Mouse (Mus musculus): ENCODE measurements around the gene Baiap2l2.

Baiap2l2 gene

DNA sequence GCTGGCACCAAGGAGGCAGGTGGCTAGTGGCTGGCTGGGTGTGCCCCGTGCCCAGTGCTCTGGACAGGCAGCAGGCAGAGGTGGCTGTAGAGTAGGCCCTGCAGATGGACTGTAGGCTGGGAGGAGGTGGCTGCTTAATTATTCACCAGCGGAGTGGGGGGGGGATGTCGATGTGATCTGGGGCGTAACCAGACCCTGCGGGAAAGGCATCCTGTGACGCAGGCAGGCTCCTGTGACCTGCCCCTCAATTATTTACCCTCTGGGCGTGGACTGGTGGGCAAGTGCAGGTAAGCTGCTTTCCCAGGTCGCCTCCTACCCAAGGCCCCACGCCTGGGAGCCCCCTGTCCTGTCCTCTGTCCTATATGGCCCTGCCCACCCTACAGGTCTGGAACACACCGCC lies at the start of gene Baiap2l2:
Gene Baiap2l2 (minus strand): TSS at position 139 of the 400 bp plus-strand sequence.
- no peak for DNase-seq (ENCODE audit: low spot score)

DNA sequence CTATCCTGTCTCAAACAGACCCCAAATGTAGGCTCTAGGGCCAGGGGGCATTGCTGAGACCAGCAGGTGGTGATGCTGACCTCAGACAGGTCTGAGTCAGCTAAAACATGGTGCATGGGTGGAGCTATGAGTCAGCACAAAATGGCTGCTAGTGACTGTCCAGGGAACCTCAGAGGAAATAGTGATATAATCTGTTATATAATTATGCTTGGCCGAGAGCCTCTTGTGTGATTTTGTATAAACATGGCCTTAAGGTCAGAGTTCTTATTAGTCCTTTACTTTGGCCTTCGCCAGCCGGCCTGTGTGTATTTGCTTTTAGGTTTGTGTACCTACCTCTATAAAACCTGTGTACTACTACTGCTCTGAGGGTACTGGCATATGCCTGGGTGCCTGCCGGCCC lies 48.1 kb upstream of the Baiap2l2 start:
- no peak for DNase-seq (ENCODE audit: low spot score)

DNA sequence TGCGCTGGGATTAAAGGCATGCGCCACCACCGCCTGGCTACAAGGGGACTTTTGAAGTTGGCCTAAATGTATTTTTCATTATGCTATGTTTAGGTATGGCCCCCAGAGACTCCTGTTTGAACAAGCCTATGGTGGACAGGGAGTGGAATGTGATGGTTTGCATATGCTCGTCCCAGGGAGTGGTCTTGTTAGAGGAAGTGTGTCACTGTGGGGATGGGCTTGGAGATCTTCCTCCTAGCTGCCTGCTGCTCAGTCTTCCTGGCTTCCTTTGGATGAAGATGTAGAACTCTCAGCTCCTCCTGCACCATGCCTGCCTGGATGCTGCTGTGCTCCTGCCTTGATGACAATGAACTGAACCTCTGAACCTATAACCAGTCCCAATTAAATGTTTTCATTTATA lies 45.2 kb upstream of the Baiap2l2 start:
- peak; percentile 34 for DNase-seq (ENCODE audit: low spot score)

DNA sequence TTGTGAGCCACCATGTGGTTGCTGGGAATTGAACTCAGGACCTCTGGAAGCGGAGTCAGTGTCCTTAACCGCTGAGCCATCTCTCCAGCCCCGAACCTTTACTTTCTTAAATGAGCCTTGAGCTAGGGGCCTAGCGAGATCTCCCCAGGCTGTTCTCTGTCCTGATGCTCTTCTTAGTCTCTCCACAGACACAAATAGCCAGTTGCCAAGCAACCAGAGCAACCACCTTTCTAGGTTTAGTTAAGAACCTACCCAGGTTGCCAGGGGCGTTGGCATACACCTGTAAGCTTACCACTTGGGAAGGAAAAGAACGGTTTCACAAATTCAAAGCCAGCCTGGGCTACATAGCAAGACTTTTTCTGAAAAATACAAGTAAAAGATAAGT lies 44.6 kb upstream of the Baiap2l2 start:
- DNase-seq (ENCODE audit: low spot score): no peak

DNA sequence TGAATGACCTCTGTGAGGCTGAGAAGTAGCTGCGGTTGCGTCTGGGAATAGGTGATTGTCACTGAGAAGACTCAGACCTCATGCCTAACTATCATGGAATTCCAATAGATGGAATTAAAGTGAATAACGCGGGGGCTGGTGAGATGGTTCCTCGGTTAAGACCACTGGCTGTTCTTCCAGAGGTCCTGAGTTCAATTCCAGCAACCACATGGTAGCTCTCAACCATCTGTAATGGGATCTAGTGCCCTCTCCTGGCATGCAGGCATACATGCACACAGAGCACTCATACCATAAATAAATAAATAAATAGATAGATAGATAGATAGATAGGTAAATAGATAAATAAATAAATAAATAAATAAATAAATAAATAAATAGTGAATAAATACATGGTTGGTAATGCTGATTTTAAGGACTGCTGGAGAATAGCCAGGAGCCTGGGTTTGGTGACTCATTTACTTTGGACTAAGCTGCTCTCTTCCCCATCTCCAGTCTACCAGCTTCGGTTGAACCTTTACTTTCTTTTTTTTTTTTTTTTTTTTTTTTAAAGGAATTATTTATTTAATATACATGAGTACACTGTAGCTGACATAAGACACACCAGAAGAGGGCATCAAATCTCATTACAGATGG lies 44.1 kb upstream of the Baiap2l2 start:
- no peak for DNase-seq (ENCODE audit: low spot score)

DNA sequence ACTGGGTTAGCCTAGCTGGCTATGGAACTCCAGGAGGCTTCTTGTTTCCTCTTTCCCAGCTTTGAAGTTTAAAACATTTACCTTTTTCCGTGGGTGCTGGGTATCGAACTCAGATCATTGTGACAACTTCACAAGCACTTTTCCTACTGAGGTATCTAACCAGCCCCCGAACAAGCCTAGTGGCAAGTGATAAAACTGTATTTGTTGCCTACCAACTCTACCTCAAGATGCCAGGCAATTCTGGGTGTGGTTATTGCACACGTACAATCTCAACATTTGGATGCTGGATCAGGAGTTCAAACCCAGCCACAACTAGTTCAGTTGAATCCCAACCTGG lies 43.6 kb upstream of the Baiap2l2 start:
- no peak for DNase-seq (ENCODE audit: low spot score)

DNA sequence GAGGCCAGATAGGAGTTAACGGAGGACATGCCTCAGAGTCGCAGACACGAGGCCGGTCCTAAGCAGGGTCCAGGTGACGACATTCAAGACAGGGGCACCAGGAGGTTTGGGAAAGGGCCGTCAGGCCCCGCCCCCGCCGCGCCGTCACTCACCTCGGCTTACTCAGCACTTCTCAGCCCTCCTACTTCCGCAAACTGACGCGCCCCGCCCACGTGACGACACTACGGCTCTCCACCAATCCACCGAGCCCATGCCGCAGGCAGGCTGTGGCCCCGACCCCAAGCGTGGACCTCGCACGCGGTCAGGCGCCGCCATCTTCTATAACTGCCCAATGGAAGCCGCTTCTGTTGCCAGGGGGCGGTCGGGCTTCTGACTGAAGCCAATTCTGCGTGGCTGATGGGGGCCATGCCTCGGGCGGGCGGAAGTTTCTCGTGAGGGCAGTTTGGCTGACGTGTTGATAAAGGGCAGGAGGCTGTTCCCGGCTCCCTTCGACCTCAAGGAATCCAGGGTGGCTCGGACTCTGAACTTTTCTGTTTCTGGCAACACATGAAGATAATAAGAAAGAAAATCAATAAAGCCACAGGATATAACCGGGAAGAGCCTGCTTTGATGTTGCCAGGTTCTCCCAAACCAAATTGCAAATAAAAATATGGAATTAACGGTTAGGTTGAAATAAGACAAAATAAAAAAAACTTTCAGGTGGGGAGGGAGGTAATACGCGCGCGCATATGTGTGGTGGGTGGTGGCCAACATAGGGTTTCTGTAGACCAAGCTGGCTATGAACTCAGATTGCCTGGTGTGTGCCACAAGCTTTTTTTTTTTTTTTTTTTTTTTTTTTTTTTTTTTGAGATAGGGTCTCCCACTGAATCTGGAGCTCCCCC lies 43.0 kb upstream of the Baiap2l2 start, which contains the start of gene Pla2g6:
Gene Pla2g6 (minus strand): TSS at position 333 of the 881 bp plus-strand sequence.
- DNase-seq (ENCODE audit: low spot score): peak; percentile 100

DNA sequence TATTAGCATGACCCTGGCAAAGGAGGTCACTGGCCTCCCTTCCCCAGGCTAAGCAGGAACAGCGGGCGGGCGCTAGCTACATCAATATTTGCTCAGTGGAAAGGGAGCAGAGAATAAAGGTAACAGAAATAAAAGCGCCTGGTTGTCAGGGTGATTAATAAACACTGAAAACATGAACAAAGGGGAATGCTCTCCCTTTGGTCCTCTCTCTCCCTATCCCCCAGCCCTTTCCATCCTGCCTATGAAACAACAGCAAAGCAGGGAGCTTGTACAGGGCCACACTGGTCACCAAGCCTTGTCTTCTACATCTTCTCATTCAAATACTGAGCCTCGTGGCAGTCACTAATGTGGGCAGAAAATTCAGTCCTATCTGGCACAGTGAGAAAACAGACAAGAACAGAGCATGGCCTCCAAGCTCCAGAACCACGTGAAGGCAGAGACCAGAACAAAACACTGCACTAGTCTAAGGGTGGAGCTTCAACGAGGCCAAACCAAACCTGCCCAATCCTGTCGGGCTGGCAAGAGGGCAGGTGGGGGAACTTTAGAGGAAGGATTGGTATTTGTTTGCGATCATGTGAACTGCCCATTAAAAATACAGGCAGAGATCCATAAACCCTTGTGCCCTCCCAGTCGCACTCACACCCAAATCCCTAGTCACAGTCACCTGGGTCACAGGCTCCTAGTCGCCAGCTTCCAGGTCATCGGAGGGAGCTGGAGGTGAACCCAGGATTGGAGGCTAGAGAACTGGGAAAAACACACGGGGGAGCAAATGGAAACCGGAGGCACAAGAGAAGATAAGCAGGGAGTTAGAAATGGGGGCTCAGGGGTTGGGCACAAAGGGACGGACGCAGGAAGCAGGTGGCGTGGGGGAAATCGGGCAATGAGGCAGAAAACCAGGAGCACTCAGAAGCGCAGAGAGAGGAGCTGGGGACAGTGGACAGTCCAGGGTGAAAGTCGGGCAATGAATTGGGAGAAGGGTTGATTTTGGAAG lies 41.9 kb upstream of the Baiap2l2 start:
- peak; percentile 73 for DNase-seq (ENCODE audit: low spot score)

DNA sequence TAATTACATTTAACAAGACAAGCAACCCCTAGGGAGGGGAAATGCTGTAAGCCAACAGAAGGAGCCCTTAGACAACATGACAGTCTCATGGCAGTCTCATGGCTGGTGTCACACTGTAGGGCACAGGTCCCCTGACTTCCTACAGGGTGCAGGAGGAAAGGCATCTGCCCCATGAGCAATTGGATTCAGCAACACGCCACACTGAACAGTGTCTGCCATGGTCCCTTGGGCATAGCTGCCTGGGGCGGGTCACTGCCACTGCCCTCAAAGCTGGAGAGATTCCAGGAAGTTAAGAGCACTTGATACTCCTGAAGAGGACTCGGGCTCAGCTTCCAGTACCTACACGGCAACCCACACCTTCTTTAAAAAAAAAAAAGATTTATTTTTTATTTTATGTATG lies 40.9 kb upstream of the Baiap2l2 start:
- DNase-seq (ENCODE audit: low spot score): no peak

DNA sequence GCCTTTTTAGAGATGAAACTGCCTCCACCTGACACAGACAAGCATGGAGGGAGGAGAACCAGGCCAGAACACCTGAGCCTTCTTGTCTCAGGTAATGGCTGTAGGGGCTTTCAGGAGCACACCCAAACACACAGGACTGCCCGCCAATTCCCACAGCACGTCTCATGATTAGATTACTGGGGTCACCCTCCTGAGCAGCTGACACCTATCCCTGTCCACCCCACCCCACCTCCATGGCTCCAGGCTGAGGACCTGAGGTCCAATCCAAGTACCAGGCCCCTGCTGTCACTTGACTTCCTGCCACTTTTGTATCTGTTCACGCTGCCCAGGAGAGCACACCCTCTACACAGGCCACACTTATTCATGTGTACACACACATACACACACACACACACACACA lies 40.4 kb upstream of the Baiap2l2 start:
- DNase-seq (ENCODE audit: low spot score): no peak

DNA sequence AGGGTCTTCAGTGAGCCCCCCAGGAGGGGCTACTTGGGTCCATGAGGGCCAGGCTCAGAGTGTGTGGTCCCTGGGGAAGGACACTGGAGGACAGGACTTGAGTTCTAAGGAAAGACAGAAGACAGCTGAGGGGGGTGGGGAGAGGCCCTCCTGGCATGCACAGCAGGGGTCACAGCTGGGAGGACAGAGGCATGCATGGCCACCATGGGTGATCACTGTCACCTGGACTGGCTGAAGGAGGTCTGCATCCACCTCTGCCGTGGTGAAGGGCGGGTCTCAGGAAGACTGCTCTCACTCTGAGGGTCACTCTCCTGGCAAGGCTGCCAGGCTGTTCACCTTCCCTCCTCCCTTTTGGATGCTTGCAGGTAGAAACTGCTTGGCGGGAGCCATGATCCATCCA lies 39.0 kb upstream of the Baiap2l2 start:
- DNase-seq (ENCODE audit: low spot score): no peak

DNA sequence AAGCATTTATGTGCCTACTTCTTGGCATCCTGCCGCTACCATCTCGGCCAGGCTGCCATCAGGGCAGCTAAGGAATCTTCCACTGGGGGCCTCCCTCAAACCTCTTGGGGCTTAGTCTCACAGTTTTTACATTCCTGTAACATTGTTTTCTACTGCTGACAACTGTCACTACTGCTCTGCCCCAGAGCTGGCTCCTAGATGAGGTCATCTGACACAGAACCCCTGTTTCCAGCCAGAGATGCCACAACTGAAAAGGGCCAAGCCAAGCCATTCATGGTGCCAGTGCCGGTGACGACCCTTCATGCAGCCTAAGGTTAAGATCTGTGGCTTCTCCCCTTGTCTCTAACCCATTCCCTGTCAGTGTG lies 38.4 kb upstream of the Baiap2l2 start:
- DNase-seq (ENCODE audit: low spot score): no peak

DNA sequence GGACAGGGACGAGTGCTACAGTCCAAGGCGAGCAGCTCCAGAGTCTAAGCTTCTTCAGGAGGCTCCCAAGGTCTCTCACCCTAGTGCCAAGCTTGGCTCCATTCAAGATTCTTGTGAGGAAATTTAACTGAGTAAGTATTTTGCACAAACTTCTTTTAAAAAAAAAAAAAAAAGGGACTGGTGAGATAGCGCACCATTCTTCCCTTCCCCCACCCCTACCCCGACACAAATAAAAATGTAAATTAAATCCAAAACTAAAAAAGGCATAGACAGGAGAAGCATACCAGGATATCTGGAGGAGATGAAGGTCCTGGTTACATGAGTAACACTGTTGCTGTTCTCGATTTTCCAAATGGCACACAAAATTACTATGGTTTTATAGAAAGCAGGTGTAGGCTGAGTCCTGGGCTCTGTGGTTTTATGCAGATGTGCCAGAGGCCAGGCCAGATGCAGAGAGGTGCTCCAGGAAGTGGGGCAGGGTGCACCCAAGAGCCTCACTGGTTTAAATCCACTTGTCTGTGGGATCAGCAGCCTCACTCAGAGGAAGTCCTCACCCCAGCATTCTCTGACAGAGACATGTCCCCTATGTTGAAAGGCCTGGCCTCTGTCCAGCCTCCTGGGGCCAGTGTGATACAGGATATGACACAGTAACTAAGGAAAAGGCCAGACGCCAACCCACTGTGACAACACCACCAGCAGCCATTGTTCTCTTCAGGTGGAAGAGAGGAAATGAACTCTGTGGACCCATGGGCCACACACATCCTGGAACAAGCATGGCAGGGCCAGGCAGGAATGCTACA lies 37.9 kb upstream of the Baiap2l2 start:
- peak; percentile 16 for DNase-seq (ENCODE audit: low spot score)

DNA sequence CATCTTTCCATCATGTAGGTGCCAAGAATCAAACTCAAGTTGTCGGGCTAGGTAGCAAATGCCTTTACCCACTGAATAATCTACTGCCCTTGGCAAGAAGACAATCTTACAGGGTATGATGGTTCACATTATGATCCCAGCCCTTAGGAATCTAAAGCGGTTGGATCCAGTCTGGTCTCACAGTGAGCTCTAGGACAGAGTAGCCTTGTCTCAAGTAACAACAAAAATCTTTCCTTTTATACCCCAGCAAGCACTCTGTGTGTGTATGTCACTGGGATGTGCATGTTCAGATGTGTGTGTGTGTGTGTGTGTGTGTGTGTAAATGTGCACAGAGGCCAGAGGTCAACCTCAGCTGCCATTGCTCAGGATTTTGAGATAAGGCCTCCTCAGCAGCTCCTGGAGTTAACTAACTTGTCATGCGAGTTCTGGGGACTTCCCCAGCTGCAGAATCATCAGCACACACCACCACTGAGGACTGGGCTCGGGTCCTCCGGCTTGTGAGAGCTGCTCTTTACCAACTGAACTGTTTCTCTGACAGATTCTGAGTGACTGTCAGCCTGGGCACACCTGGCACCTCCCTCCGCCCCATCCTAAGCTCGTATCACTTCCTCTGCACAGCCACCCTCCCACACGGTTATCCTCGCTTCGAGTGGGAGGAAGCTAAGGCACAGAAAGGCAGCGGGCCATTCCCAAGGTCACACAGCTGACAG lies 37.1 kb upstream of the Baiap2l2 start:
- no peak for DNase-seq (ENCODE audit: low spot score)

DNA sequence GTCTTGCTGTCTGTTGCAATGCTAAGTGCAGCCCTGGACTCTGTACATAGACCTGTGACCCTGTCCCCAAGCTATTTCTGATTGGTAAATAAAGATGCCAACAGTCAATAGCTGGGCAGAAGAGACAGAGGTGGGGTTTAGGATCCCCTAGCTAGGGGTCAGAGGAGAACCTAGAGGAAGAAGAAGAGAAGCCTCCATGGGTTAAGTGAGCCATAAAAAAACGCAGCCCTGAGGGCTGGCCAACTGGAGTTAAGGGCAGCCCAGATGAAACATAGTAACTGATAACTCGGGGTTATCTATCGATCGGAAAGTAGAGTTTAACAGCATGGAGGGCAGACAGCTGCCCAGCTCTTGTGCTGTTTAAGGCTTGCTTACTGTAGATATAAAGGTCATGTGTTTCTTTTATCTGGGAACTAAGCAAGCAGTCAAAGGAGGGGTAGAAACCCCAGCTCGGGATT lies 36.4 kb upstream of the Baiap2l2 start:
- no peak for DNase-seq (ENCODE audit: low spot score)

DNA sequence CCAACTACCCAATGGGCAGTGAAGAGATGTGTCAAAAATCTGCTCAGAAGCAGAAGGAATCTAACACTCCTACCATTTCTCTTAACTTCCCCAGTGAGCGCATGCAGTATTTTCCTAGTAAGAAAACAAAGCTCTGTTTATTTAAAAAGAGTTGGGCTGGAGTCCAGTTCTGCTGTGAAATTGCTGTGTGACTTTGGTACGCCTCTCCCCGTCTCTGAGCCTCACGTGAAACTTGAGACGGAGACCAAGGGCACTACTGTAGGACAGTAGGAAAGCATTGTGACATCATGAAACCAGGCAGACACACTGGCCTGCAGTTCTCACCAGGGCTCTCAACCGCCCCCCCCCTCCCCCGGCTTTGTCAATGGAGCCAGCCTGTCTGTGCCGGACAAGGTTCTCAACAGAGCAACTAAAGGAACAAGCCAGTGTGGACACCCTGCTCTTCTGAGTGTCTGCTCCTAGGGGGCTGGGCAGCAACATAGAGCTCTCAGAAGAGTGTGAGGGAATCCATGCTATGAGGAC lies 28.6 kb upstream of the Baiap2l2 start:
- no peak for DNase-seq (ENCODE audit: low spot score)

DNA sequence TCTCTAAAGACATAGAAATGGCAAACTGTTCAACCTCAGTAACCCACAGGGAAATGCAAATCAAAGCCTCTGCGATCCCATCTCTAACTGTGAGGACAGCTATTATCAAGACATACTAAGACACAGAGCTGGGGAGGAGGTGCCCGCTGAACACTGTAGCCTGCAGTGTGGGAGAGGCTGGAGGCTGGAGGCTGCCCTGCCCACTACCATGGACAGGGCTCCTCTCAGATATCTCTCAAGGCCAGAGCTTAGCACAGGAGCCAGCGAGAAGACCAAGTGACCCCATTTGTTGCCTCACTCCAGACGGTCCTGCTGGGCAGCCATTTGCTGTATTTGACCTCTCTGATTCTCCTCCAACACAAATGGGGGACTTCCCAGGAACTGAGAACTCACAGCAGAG lies 22.5 kb upstream of the Baiap2l2 start:
- DNase-seq (ENCODE audit: low spot score): no peak

DNA sequence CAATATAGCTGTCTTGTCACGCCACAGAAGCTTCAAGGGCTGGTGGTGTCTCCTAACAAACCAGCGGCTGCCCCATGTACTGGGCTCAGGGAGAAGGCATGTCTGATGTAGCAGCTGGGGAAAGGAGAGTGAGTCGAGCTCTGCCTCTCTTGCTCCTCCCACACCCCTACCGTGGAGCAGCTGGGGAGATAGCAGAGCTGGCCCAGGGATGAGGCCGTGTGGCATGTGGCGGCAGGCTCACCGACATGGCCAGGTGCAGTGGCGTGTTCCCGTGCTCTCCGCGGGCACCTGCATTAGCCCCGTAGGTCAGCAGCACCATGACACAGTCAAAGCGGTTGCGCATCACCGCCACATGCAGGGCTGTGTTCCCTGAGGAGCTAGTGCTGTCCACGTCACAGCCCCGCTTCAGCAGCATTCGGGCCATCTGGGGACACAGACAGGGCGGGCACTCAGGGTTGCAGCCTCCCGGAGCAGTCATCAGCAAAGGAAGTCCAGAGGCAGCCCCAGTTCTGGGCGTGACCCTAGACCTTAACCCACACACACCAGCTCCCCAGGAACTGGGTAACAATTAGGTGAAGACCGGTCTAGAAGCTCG lies 20.8 kb upstream of the Baiap2l2 start:
- DNase-seq (ENCODE audit: low spot score): no peak

DNA sequence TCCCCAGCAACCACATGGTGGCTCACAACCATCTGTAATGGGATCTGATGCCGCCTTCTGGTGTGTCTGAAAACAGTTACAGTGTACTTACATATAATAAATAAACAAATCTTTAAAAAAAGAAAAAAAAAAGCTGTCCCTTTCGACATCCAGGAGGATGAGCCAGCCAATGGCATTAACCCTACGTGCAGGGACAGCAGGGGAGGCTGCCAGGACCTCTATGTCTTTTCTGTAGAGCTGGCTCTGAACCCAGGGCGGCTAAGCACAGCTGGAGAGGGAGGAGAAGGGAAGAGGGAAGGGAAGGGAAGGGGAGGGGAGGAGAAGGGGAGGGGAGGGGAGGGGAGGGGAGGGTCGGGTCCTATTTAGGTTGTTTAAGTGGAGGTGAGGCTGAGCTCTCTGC lies 19.5 kb upstream of the Baiap2l2 start:
- no peak for DNase-seq (ENCODE audit: low spot score)

DNA sequence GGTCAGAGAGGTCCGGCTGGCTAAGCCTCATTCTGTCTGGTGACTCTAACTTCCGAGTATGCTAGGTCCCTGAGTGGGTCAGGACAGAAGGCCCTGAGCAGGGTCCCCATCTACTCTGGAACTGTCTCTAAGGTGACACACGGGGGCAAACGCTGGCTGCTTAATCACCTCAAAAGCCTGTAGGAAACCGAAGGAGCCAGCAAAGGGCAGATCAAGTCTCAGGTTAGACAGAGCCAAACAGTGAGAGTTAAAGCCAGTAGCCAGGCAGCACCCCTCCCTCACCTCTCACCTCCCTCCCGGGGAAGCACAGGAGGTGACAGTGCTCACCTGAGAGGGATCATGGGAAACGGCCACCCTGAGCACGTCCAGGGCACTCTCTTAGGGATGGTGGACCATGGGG lies 18.4 kb upstream of the Baiap2l2 start:
- DNase-seq (ENCODE audit: low spot score): no peak

Measured in embryo, embryonic 10 days (tissue).